Mouse (Mus musculus): ENCODE measurements around the gene Man1c1. TPM values are rescaled to one million over a fixed set of nuclear protein-coding genes. Genes with fewer than 3 reads are reported as not detected.
A peak's percentile ranks its signal among the peaks of the same experiment; 100 is the strongest.

Man1c1 gene
- polyA plus RNA-seq, 1 experiment from 2014 or later = 4.1 TPM

DNA sequence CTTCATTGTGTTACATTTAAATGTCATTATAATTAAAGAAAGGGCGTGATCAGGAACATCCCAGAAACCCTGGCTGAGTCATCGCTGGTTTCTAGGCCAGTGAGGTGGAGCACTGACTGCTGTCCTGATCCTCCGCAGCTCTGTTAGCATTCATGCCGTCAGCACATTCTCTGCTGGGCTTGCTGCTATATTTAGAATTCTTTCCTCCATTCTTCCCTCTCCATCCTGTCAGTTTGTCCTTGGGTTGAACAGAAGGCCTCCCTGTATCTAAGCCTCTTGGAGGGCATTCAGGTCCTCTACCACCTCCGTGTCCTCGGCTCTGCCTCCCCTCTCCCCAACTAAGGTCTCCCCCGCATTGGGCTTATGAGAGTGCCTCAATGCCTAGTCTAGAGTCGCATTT is 187.1 kb downstream of the Man1c1 start:
- ATAC-seq (replicated peaks; ENCODE audit: low FRiP score) (no peak), DNase-seq (ENCODE audit: low spot score) (no peak)
- Histone ChIP-seq H3K27me3 (replicated peaks; ENCODE audit: control insufficient read depth, insufficient read depth, low read length) (no peaks in the 10 kb centered on the region), H3K36me3 (ENCODE audit: control insufficient read depth, insufficient read depth, low read length) (peaks cover 14% of the 10 kb centered on the region), H3K4me2 (0 out of 2 replicates have a peak overlapping the region, but pooled peaks have one; percentile 4), H3K9ac (ENCODE audit: low read depth, low read length) (no peak overlapping the region; the same call in 1 of the 2 replicates), H3K4me3 (ENCODE audit: low read depth, low read length) (no peak overlapping the region), H3K9me3 (ENCODE audit: control insufficient read depth, low read length) (no peaks in the 10 kb centered on the region), H3K4me1 (replicated peaks; ENCODE audit: control insufficient read depth, insufficient read depth, low read length) (peaks cover 47% of the 10 kb centered on the region), H3K27ac (ENCODE audit: low read depth, low read length) (0 out of 2 replicates have a peak overlapping the region, but pooled peaks have one; percentile 2)
- 60% methylated on average over 8 of the region's 8 CpGs for WGBS

DNA sequence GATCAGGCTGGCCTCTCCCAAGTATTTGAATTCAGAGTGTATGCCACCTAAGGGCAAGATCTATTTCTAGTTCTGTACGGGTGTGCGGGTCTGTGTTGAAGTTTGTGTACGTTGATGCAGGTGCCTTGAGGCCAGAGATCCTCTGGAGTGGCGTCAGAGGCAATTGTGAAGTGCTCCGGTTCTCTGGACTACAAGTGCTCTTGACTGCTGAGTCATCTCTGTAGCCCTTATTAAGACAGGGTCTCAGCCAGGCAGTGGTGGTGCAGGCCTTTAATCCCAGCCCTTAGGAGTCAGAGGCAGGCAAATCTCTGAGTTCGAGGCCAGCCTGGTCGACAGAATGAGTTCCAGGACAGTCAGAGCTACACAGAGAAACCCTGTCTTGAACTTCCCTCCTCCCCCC is 188.5 kb downstream of the Man1c1 start:
- Histone ChIP-seq H3K27ac (ENCODE audit: low read depth, low read length) (peak overlapping the region; percentile 52), H3K27me3 (replicated peaks; ENCODE audit: control insufficient read depth, insufficient read depth, low read length) (no peaks in the 10 kb centered on the region), H3K9me3 (ENCODE audit: control insufficient read depth, low read length) (no peaks in the 10 kb centered on the region), H3K4me1 (replicated peaks; ENCODE audit: control insufficient read depth, insufficient read depth, low read length) (peaks cover 47% of the 10 kb centered on the region), H3K36me3 (ENCODE audit: control insufficient read depth, insufficient read depth, low read length) (peaks cover 12% of the 10 kb centered on the region), H3K4me2 (peak overlapping the region; percentile 46), H3K9ac (ENCODE audit: low read depth, low read length) (peak overlapping the region; percentile 48; the same call in 1 of the 2 replicates), H3K4me3 (ENCODE audit: low read depth, low read length) (no peak overlapping the region)
- DNase-seq (ENCODE audit: low spot score) (no peak), ATAC-seq (replicated peaks; ENCODE audit: low FRiP score) (no peak)
- WGBS = 58% methylated on average over 7 of the region's 7 CpGs

DNA sequence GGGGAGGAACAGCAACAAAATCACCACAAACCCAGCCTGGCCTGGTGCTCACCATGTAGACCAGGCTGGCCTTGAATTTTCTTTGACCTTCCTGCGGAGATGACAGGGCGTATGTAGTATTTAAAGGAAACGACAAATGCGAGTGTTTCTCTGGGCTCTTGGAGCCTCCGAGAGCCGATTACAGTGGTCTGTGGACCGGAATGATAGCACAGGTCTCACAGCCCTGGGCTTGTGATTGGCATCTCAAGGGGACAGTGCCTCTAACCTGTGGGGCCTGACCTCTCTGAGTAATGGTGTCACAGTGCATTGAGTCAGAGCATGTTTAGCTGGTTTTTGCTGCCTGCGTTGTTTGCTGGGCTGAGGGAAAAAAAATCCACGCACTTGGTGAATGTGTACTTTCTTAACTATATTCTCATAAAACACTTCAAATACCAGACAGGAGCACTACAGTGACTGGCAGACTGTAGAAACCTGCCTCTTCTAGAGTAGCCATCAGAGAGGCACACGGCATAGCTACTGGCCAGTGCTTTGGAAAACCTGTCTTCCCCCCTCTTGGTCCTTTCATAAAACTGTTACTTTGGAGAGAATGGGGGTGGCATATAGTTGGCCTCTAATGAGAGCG is 189.7 kb downstream of the Man1c1 start:
- Histone ChIP-seq H3K9ac (ENCODE audit: low read depth, low read length) (peak overlapping the region; percentile 9), H3K4me2 (peak overlapping the region; percentile 81), H3K36me3 (ENCODE audit: control insufficient read depth, insufficient read depth, low read length) (peaks cover 7% of the 10 kb centered on the region), H3K4me3 (ENCODE audit: low read depth, low read length) (peak overlapping the region; percentile 76), H3K27ac (ENCODE audit: low read depth, low read length) (peak overlapping the region; percentile 47), H3K9me3 (ENCODE audit: control insufficient read depth, low read length) (no peaks in the 10 kb centered on the region), H3K27me3 (replicated peaks; ENCODE audit: control insufficient read depth, insufficient read depth, low read length) (no peaks in the 10 kb centered on the region), H3K4me1 (replicated peaks; ENCODE audit: control insufficient read depth, insufficient read depth, low read length) (peaks cover 47% of the 10 kb centered on the region)
- ATAC-seq (replicated peaks; ENCODE audit: low FRiP score) (no peak; the same call in 1 of the 2 replicates), DNase-seq (ENCODE audit: low spot score) (no peak)
- 62% methylated on average over 11 of the region's 11 CpGs for WGBS

DNA sequence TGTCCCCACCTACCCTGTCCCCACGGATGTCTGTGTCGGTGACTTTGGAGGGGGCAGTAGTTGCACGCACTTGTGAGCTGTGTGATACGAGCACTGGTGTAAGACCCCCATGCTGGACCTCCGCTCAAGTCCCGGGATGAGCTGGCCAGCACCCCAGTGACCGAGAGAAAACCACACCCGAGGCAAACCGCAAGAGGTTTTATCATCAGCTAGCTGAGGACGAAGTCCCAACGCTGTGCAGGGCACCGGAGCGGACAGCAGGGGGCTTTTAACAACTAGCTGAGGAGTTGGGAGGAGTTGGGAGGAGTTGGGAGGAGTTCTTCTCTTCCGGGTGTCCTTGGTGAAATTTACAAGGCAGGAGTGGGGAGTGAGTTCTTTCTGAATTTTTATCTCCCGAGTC is 191.3 kb downstream of the Man1c1 start:
- DNase-seq (ENCODE audit: low spot score) (peak; percentile 78), ATAC-seq (replicated peaks; ENCODE audit: low FRiP score) (peak; percentile 37)
- WGBS = 9% methylated on average over 15 of the region's 15 CpGs
- peak overlapping the region; percentile 81 for H3K4me2 ChIP-seq
- peaks cover 5% of the 10 kb centered on the region; the same call in 1 of the 2 replicates for H3K36me3 ChIP-seq (ENCODE audit: control insufficient read depth, insufficient read depth, low read length)
- H3K9me3 ChIP-seq (ENCODE audit: control insufficient read depth, low read length) = no peaks in the 10 kb centered on the region
- H3K9ac ChIP-seq (ENCODE audit: low read depth, low read length) = peak overlapping the region; percentile 54; the same call in 1 of the 2 replicates
- no peaks in the 10 kb centered on the region for H3K27me3 ChIP-seq (replicated peaks; ENCODE audit: control insufficient read depth, insufficient read depth, low read length)
- peak overlapping the region; percentile 76 for H3K4me3 ChIP-seq (ENCODE audit: low read depth, low read length)
- H3K27ac ChIP-seq (ENCODE audit: low read depth, low read length) = peak overlapping the region; percentile 77
- peaks cover 53% of the 10 kb centered on the region for H3K4me1 ChIP-seq (replicated peaks; ENCODE audit: control insufficient read depth, insufficient read depth, low read length)

DNA sequence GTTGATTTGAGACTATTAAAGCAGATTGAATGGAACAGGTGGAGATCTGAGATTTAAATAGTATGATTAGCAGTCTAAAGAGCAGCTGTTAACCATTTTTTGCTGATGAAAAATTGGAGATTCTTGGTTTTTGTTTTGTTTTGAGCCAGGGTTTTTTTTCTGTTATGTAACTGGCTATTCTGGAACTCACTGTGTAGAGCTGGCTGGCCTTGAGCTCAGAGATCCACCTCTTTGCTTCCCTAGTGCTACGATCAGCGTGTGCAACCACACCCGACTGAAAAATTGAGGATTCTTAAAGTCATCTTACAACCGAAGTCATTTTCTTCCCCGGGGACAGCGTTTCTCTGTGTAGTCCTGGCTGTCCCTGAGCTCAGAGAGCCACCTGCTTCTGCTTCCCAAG is 192.4 kb downstream of the Man1c1 start:
- WGBS = 27% methylated on average over 6 of the region's 6 CpGs
- H3K4me2 ChIP-seq = peak overlapping the region; percentile 81
- DNase-seq (ENCODE audit: low spot score) (no peak), ATAC-seq (replicated peaks; ENCODE audit: low FRiP score) (no peak)
- peak overlapping the region; percentile 84 for H3K27ac ChIP-seq (ENCODE audit: low read depth, low read length)
- H3K36me3 ChIP-seq (ENCODE audit: control insufficient read depth, insufficient read depth, low read length) = peaks cover 5% of the 10 kb centered on the region; the same call in 1 of the 2 replicates
- H3K4me1 ChIP-seq (replicated peaks; ENCODE audit: control insufficient read depth, insufficient read depth, low read length) = peaks cover 52% of the 10 kb centered on the region
- peak overlapping the region; percentile 91 for H3K9ac ChIP-seq (ENCODE audit: low read depth, low read length)
- peak overlapping the region; percentile 76 for H3K4me3 ChIP-seq (ENCODE audit: low read depth, low read length)
- no peaks in the 10 kb centered on the region for H3K9me3 ChIP-seq (ENCODE audit: control insufficient read depth, low read length)
- H3K27me3 ChIP-seq (replicated peaks; ENCODE audit: control insufficient read depth, insufficient read depth, low read length) = no peaks in the 10 kb centered on the region

Small RNAs within 50 kb of the gene (microRNA-seq; reads per million reads assigned to microRNA genes)
- gene Mir6403 (ENCODE audit: borderline number of aligned reads) = not detected

Other genes starting within 250 kb of the Man1c1 start
- 896 and 908 TPM in 2 replicates for gene Stmn1, start 236.0 kb downstream of the Man1c1 start, polyA plus RNA-seq (2014; fragmentation: Nextera tagmentation; extraction: Ambion mirVana)
- gene Paqr7, start 207.6 kb downstream of the Man1c1 start, polyA plus RNA-seq (2014; fragmentation: Nextera tagmentation; extraction: Ambion mirVana) = 2.5 and 3.0 TPM in 2 replicates
- 15.9 and 18.5 TPM in 2 replicates for gene Aunip, start 193.3 kb downstream of the Man1c1 start, polyA plus RNA-seq (2014; fragmentation: Nextera tagmentation; extraction: Ambion mirVana)
- 107 and 114 TPM in 2 replicates for gene Mtfr1l, start 168.9 kb downstream of the Man1c1 start, polyA plus RNA-seq (2014; fragmentation: Nextera tagmentation; extraction: Ambion mirVana)
- 12.4 and 13.1 TPM in 2 replicates for gene Selenon, start 152.1 kb downstream of the Man1c1 start, polyA plus RNA-seq (2014; fragmentation: Nextera tagmentation; extraction: Ambion mirVana)
- 32.2 and 33.3 TPM in 2 replicates for gene Ldlrap1, start 63.7 kb upstream of the Man1c1 start, polyA plus RNA-seq (2014; fragmentation: Nextera tagmentation; extraction: Ambion mirVana)
- 26.3 and 28.3 TPM in 2 replicates for gene Maco1, start 149.1 kb upstream of the Man1c1 start, polyA plus RNA-seq (2014; fragmentation: Nextera tagmentation; extraction: Ambion mirVana)
- gene Rhd, start 160.2 kb upstream of the Man1c1 start, polyA plus RNA-seq (2014; fragmentation: Nextera tagmentation; extraction: Ambion mirVana) = 213 and 235 TPM in 2 replicates
- 129 and 131 TPM in 2 replicates for gene Tmem50a, start 210.7 kb upstream of the Man1c1 start, polyA plus RNA-seq (2014; fragmentation: Nextera tagmentation; extraction: Ambion mirVana)
- gene Rsrp1, start 219.3 kb upstream of the Man1c1 start, polyA plus RNA-seq (2014; fragmentation: Nextera tagmentation; extraction: Ambion mirVana) = 360 and 390 TPM in 2 replicates
- 83.9 and 89.4 TPM in 2 replicates for gene Syf2, start 226.6 kb upstream of the Man1c1 start, polyA plus RNA-seq (2014; fragmentation: Nextera tagmentation; extraction: Ambion mirVana)